Mouse (Mus musculus) thymus, adult 2 months (tissue): ENCODE measurements around the gene Vegfa. TPM values are rescaled to one million over a fixed set of nuclear protein-coding genes. Genes with fewer than 3 reads are reported as not detected.

Experiments
- DNase-seq: peaks from one replicate; pipeline ENCODE4 v3.0.0; 2021
- H3K27ac ChIP-seq: fragments of 200-500 bp; 2 replicates; pipeline ENCODE4 v1.5.1; 2012; ENCODE audit warnings: low read length, control low read depth; ENCODE audit not compliant: control insufficient read depth, insufficient read depth
- H3K27me3 ChIP-seq: fragments of 200-500 bp; 2 replicates; pipeline ENCODE4 v1.6.1; 2012; ENCODE audit warnings: mild to moderate bottlenecking, low read length, moderate library complexity, mixed read lengths; ENCODE audit not compliant: control insufficient read depth, insufficient read depth
- H3K36me3 ChIP-seq: fragments of 200-500 bp; 2 replicates; pipeline ENCODE4 v1.6.1; 2012; ENCODE audit warnings: mild to moderate bottlenecking, low read length, moderate library complexity; ENCODE audit not compliant: control insufficient read depth, insufficient read depth
- H3K4me1 ChIP-seq: fragments of 200-500 bp; replicated peaks from 2 replicates; pipeline ENCODE4 v1.6.1; 2012; ENCODE audit warnings: low read length; ENCODE audit not compliant: control insufficient read depth, insufficient read depth
- H3K4me3 ChIP-seq: fragments of 200-500 bp; 2 replicates; pipeline ENCODE4 v1.5.1; 2012; ENCODE audit warnings: mild to moderate bottlenecking, low read length, control low read depth, moderate library complexity; ENCODE audit not compliant: control insufficient read depth, insufficient read depth
- CTCF ChIP-seq: fragments of 200-500 bp; IDR thresholded peaks from 2 replicates; pipeline ENCODE4 v1.5.1; 2012; ENCODE audit warnings: mild to moderate bottlenecking, control low read depth, low read length, moderate library complexity, borderline replicate concordance; ENCODE audit not compliant: control insufficient read depth, poor library complexity, insufficient read depth; ENCODE audit errors: extremely low read depth
- POLR2A ChIP-seq: fragments of 200-500 bp; IDR thresholded peaks from 2 replicates; pipeline ENCODE4 v1.6.1; 2012; ENCODE audit warnings: mild to moderate bottlenecking, low read length, control low read depth, moderate library complexity; ENCODE audit not compliant: control insufficient read depth, poor library complexity, insufficient read depth; ENCODE audit errors: extremely low read depth
- WGBS: fragments of 180-500 bp; shearing (Covaris S2); methylation state at CpG from one replicate; pipeline ENCODE4 v1.1.7; 2018; 5-methylcytosine and 5-hydroxymethylcytosine counted together
- polyA plus RNA-seq: library from polyadenylated mRNA; depleted of rRNA; stranded (reverse); fragments of >200 nt; gene quantifications from 2 replicates; pipeline ENCODE4 v1.2.3, GENCODE M21; 2012

Gene Vegfa
- polyA plus RNA-seq, 1 experiment = 65.2 TPM

- Histone ChIP-seq H3K27me3 (no peaks in the 10 kb centered on the region), H3K27ac (no peak overlapping the region), H3K4me1 (no peaks in the 10 kb centered on the region), H3K4me3 (no peak overlapping the region), H3K36me3 (no peaks in the 10 kb centered on the region)
- TF ChIP-seq CTCF (no peak), POLR2A (no peak)
- no peak for DNase-seq
- 90% methylated on average over 6 of the region's 6 CpGs for WGBS
Measured at GRCm38 (mm10) chr17:46015967-46016366, 16.2 kb downstream of the Vegfa start.

- DNase-seq = no peak
- no peaks in the 10 kb centered on the region for H3K36me3 ChIP-seq
- TF ChIP-seq POLR2A (no peak), CTCF (no peak)
Measured at GRCm38 (mm10) chr17:46014935-46015334, 17.2 kb downstream of the Vegfa start.

GRCm38 (mm10) chr17:46013549-46013948 is 18.6 kb downstream of the Vegfa start:
- peaks cover 4% of the 10 kb centered on the region; the same call in 1 of the 2 replicates for H3K4me1 ChIP-seq
- TF ChIP-seq CTCF (no peak), POLR2A (no peak)
- no peak overlapping the region for H3K4me3 ChIP-seq
- no peak overlapping the region for H3K27ac ChIP-seq
- no peak for DNase-seq
- no peaks in the 10 kb centered on the region for H3K36me3 ChIP-seq
- H3K27me3 ChIP-seq = no peaks in the 10 kb centered on the region
- 88% methylated on average over 15 of the region's 15 CpGs for WGBS

More at GRCm38 (mm10) chr17:46014935-46015334, 17.2 kb downstream of the Vegfa start:
- Histone ChIP-seq H3K27me3 (no peaks in the 10 kb centered on the region), H3K4me1 (peaks cover 4% of the 10 kb centered on the region; the same call in 1 of the 2 replicates), H3K27ac (no peak overlapping the region), H3K4me3 (no peak overlapping the region)
- 90% methylated on average over 2 of the region's 2 CpGs for WGBS

GRCm38 (mm10) chr17:46012211-46012610 is 20.0 kb downstream of the Vegfa start:
- 91% methylated on average over 8 of the region's 8 CpGs for WGBS
- H3K4me1 ChIP-seq = peaks cover 4% of the 10 kb centered on the region; the same call in 1 of the 2 replicates
- DNase-seq = no peak
- TF ChIP-seq POLR2A (no peak), CTCF (no peak)
- H3K27ac ChIP-seq = no peak overlapping the region
- no peaks in the 10 kb centered on the region for H3K36me3 ChIP-seq
- H3K27me3 ChIP-seq = no peaks in the 10 kb centered on the region
- H3K4me3 ChIP-seq = no peak overlapping the region

GRCm38 (mm10) chr17:46010462-46010861 is 21.7 kb downstream of the Vegfa start:
- no peak for TF ChIP-seq POLR2A
- TF ChIP-seq CTCF = no peak
- DNase-seq = no peak
- no peak overlapping the region for H3K4me3 ChIP-seq
- no peaks in the 10 kb centered on the region for H3K36me3 ChIP-seq
- no peak overlapping the region for H3K27ac ChIP-seq
- 22% methylated on average over 6 of the region's 6 CpGs for WGBS
- peaks cover 4% of the 10 kb centered on the region; the same call in 1 of the 2 replicates for H3K4me1 ChIP-seq
- no peaks in the 10 kb centered on the region for H3K27me3 ChIP-seq

DNA sequence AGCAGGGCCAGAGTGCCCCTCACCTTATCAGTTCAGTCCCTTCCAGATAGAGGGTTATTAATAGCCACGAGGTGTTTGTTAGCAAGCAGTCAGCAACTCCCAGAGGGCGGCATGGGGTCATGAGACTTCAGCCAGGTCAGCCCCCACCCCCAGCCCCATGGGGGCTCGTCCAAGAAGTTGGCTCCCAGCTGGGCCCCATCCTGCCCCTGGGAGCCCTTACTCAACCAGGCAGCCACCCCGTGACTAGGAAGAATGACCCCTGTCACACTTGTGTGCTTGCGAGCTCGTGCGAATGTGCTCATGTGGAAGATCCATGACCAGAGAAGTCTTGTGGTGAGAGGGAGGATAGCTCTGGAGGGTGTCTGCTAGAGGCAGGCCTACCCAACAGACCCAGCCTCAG is 23.0 kb downstream of the Vegfa start:
- Histone ChIP-seq H3K36me3 (no peaks in the 10 kb centered on the region), H3K4me3 (no peak overlapping the region), H3K27me3 (no peaks in the 10 kb centered on the region), H3K27ac (no peak overlapping the region), H3K4me1 (peaks cover 4% of the 10 kb centered on the region; the same call in 1 of the 2 replicates)
- no peak for DNase-seq
- 90% methylated on average over 7 of the region's 7 CpGs for WGBS
- no peak for TF ChIP-seq POLR2A
- TF ChIP-seq CTCF = no peak

- TF ChIP-seq CTCF (no peak), POLR2A (no peak)
- H3K36me3 ChIP-seq = no peaks in the 10 kb centered on the region
- 91% methylated on average over 3 of the region's 3 CpGs for WGBS
- peaks cover 2% of the 10 kb centered on the region; the same call in 1 of the 2 replicates for H3K4me1 ChIP-seq
- no peak overlapping the region for H3K27ac ChIP-seq
- no peak for DNase-seq
- H3K27me3 ChIP-seq = no peaks in the 10 kb centered on the region
- no peak overlapping the region for H3K4me3 ChIP-seq
Measured at GRCm38 (mm10) chr17:46005458-46005857, 26.7 kb downstream of the Vegfa start.
